Mouse (Mus musculus) adrenal gland, postnatal 0 days (tissue): ENCODE measurements around the gene Hist1h3e. TPM values are rescaled to one million over a fixed set of nuclear protein-coding genes. Genes with fewer than 3 reads are reported as not detected.

Source experiments
- polyA plus RNA-seq: library from polyadenylated mRNA; unstranded; fragments of >200 nt; fragmentation: Nextera tagmentation; extraction: Ambion mirVana; gene quantifications from 2 replicates; pipeline ENCODE4 v1.2.1, GENCODE M21; 2015

The Hist1h3e gene
- 3.7 and 4.0 TPM in 2 replicates for polyA plus RNA-seq

GRCm38 (mm10) chr13:23561883-23562659 lies at the start of gene Hist1h3e:
Gene Hist1h3e (minus strand): TSS chr13:23562369.

GRCm38 (mm10) chr13:23581408-23582218 lies 19.4 kb upstream of the Hist1h3e start, which contains the start of gene Hist1h4d:
Gene Hist1h4d (plus strand): TSS chr13:23581598.

GRCm38 (mm10) chr13:23575271-23575851 lies 13.2 kb upstream of the Hist1h3e start, which contains the start of gene Hist1h3d:
Gene Hist1h3d (plus strand): TSS chr13:23575763.

GRCm38 (mm10) chr13:23573898-23574524 lies 11.8 kb upstream of the Hist1h3e start, which contains the start of the genes Hist1h2bf and Hist1h2ad:
Gene Hist1h2bf (minus strand): TSS chr13:23574196.
Gene Hist1h2ad (plus strand): TSS chr13:23574381.

GRCm38 (mm10) chr13:23571022-23571503 lies 8.9 kb upstream of the Hist1h3e start, which contains the start of the genes Hist1h2ae and Hist1h2bg:
Gene Hist1h2ae (minus strand): TSS chr13:23571220.
Gene Hist1h2bg (plus strand): TSS chr13:23571396.

GRCm38 (mm10) chr13:23552962-23553361 lies 9.2 kb downstream of the Hist1h3e start, which contains the start of gene Hist1h1d:
Gene Hist1h1d (plus strand): TSS chr13:23553262.

GRCm38 (mm10) chr13:23551146-23551834 lies 10.9 kb downstream of the Hist1h3e start, which contains the start of gene Hist1h4f:
Gene Hist1h4f (minus strand): TSS chr13:23551648.

GRCm38 (mm10) chr13:23543965-23544786 lies 18.0 kb downstream of the Hist1h3e start, which contains the start of gene Hist1h3f:
Gene Hist1h3f (plus strand): TSS chr13:23544052.

GRCm38 (mm10) chr13:23542999-23543607 lies 19.1 kb downstream of the Hist1h3e start, which contains the start of gene Hist1h2bh:
Gene Hist1h2bh (minus strand): TSS chr13:23543392.

GRCm38 (mm10) chr13:23535137-23536075 lies 26.8 kb downstream of the Hist1h3e start, which contains the start of gene Hist1h3g:
Gene Hist1h3g (plus strand): TSS chr13:23535422.

GRCm38 (mm10) chr13:23533560-23534367 lies 28.4 kb downstream of the Hist1h3e start, which contains the start of gene Hist1h2af:
Gene Hist1h2af (plus strand): TSS chr13:23533906.

GRCm38 (mm10) chr13:23530901-23531875 lies 31.0 kb downstream of the Hist1h3e start, which contains the start of gene Hist1h4h:
Gene Hist1h4h (plus strand): TSS chr13:23531050.

